Mouse (Mus musculus) liver, postnatal 0 days (tissue): ENCODE measurements around the gene Fbxo34.

ENCODE experiments used
- CTCF ChIP-seq: sonication (generic); IDR thresholded peaks from 2 replicates; pipeline ENCODE4 v1.5.1; 2016; ENCODE audit warnings: antibody characterized with exemption, low read depth
- EP300 ChIP-seq: IDR thresholded peaks from 2 replicates; pipeline ENCODE4 v1.6.1; 2016; ENCODE audit warnings: antibody characterized with exemption, low read depth, mild to moderate bottlenecking

DNA sequence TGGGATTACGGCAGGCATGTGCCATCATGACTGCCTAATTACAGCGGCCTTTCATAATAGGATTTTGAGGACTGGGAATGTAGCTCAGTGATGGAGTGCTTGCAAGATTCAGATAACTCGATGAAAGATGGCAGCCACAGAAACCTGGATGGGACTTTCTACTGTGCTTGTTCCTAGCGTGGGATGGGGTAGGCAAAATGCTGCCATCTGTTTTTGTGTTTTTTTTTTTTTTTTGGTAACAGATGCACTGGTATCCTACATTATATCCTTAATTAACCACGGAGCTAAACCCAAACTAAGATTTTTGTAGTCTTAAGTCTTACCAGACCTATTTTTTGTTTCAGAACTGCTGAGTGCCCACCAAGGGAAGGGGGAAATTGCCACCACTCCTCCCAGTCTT is 75.6 kb downstream of the Fbxo34 start:
- TF ChIP-seq CTCF (no peak), EP300 (no peak)
